Mouse (Mus musculus) midbrain, embryonic 10.5 days (tissue): ENCODE data around the gene Trpm2. TPM values are rescaled to one million over a fixed set of nuclear protein-coding genes. Genes with fewer than 3 reads are reported as not detected.
A peak's percentile ranks its signal among the peaks of the same experiment; 100 is the strongest.

Experiments used
- DNase-seq: peaks from one replicate; pipeline ENCODE4 v3.0.0-alpha.2; 2017; ENCODE audit warnings: low spot score
- H3K27ac ChIP-seq: fragments of 300-500 bp; sonication (generic); replicated peaks from 2 replicates; pipeline ENCODE4 v1.5.1; 2016; ENCODE audit warnings: mild to moderate bottlenecking
- H3K27me3 ChIP-seq: fragments of 300-500 bp; sonication (generic); 2 replicates; pipeline ENCODE4 v1.6.1; 2016; ENCODE audit warnings: low read depth, mild to moderate bottlenecking; ENCODE audit not compliant: poor library complexity, severe bottlenecking
- H3K36me3 ChIP-seq: fragments of 300-500 bp; sonication (generic); 2 replicates; pipeline ENCODE4 v1.6.1; 2016; ENCODE audit warnings: mild to moderate bottlenecking, moderate library complexity
- H3K4me1 ChIP-seq: fragments of 300-500 bp; sonication (generic); 2 replicates; pipeline ENCODE4 v1.6.1; 2016
- H3K4me3 ChIP-seq: fragments of 300-500 bp; sonication (generic); 2 replicates; pipeline ENCODE4 v1.5.1; 2016; ENCODE audit warnings: mild to moderate bottlenecking, moderate library complexity
- H3K9me3 ChIP-seq: fragments of 300-500 bp; sonication (generic); replicated peaks from 2 replicates; pipeline ENCODE4 v1.6.1; 2016; ENCODE audit warnings: mild to moderate bottlenecking
- WGBS: fragments of 180-500 bp; shearing (Covaris S2); methylation state at CpG from one replicate; pipeline ENCODE4 v1.1.7; 2016; 5-methylcytosine and 5-hydroxymethylcytosine counted together
- polyA plus RNA-seq: library from polyadenylated mRNA; unstranded; fragments of >200 nt; fragmentation: Nextera tagmentation; extraction: Ambion mirVana; gene quantifications from 2 replicates; pipeline ENCODE4 v1.2.1, GENCODE M21; 2016

The Trpm2 gene
- polyA plus RNA-seq, 1 experiment from 2014 or later: 0.84 TPM

GRCm38 (mm10) chr10:78007203-78007602 is 36.8 kb upstream of the Trpm2 start:
- Histone ChIP-seq H3K4me3 (peak overlapping the region; percentile 22; the same call in 1 of the 2 replicates), H3K4me1 (peaks cover 47% of the 10 kb centered on the region), H3K9me3 (no peaks in the 10 kb centered on the region), H3K27me3 (peaks cover 8% of the 10 kb centered on the region; the same call in 1 of the 2 replicates), H3K36me3 (peaks cover 39% of the 10 kb centered on the region), H3K27ac (peak overlapping the region; percentile 59; the same call in 1 of the 2 replicates)
- WGBS: 58% methylated on average over 7 of the region's 7 CpGs
- no peak for DNase-seq

- no peak overlapping the region for H3K4me3 ChIP-seq
- peaks cover 47% of the 10 kb centered on the region for H3K4me1 ChIP-seq
- no peaks in the 10 kb centered on the region for H3K9me3 ChIP-seq
- 88% methylated on average over 4 of the region's 4 CpGs for WGBS
- no peak for DNase-seq
- peaks cover 52% of the 10 kb centered on the region for H3K36me3 ChIP-seq
- H3K27ac ChIP-seq: peak overlapping the region; percentile 59
- H3K27me3 ChIP-seq: peaks cover 6% of the 10 kb centered on the region; the same call in 1 of the 2 replicates
Measured at GRCm38 (mm10) chr10:78005791-78006438, 35.6 kb upstream of the Trpm2 start.

- Histone ChIP-seq H3K9me3 (no peaks in the 10 kb centered on the region), H3K4me1 (peaks cover 40% of the 10 kb centered on the region), H3K4me3 (no peak overlapping the region), H3K36me3 (peaks cover 65% of the 10 kb centered on the region), H3K27me3 (no peaks in the 10 kb centered on the region), H3K27ac (peak overlapping the region; percentile 33; the same call in 1 of the 2 replicates)
- WGBS: 90% methylated on average over 3 of the region's 3 CpGs
- no peak for DNase-seq
Measured at GRCm38 (mm10) chr10:78004479-78005100, 34.2 kb upstream of the Trpm2 start.

GRCm38 (mm10) chr10:78002316-78002715 is 32.0 kb upstream of the Trpm2 start:
- peaks cover 86% of the 10 kb centered on the region for H3K36me3 ChIP-seq
- no peak overlapping the region for H3K4me3 ChIP-seq
- 95% methylated on average over 2 of the region's 2 CpGs for WGBS
- no peaks in the 10 kb centered on the region for H3K9me3 ChIP-seq
- DNase-seq: no peak
- H3K27me3 ChIP-seq: no peaks in the 10 kb centered on the region
- no peak overlapping the region for H3K27ac ChIP-seq
- H3K4me1 ChIP-seq: peaks cover 22% of the 10 kb centered on the region

- Histone ChIP-seq H3K27me3 (no peaks in the 10 kb centered on the region), H3K9me3 (no peaks in the 10 kb centered on the region), H3K36me3 (peaks cover 89% of the 10 kb centered on the region), H3K27ac (no peak overlapping the region), H3K4me1 (peaks cover 17% of the 10 kb centered on the region), H3K4me3 (no peak overlapping the region)
- 93% methylated on average over 11 of the region's 11 CpGs for WGBS
- no peak for DNase-seq
Measured at GRCm38 (mm10) chr10:78001796-78002195, 31.4 kb upstream of the Trpm2 start.

GRCm38 (mm10) chr10:78000200-78000599 is 29.8 kb upstream of the Trpm2 start:
- H3K9me3 ChIP-seq: no peaks in the 10 kb centered on the region
- no peaks in the 10 kb centered on the region for H3K27me3 ChIP-seq
- no peak overlapping the region for H3K4me3 ChIP-seq
- 95% methylated on average over 5 of the region's 5 CpGs for WGBS
- no peak overlapping the region for H3K27ac ChIP-seq
- H3K36me3 ChIP-seq: peaks cover 91% of the 10 kb centered on the region
- DNase-seq: no peak
- H3K4me1 ChIP-seq: 0 out of 2 replicates have a peak, but pooled peaks cover 1% of the 10 kb centered on the region

- Histone ChIP-seq H3K36me3 (peaks cover 98% of the 10 kb centered on the region), H3K27me3 (no peaks in the 10 kb centered on the region), H3K27ac (no peak overlapping the region), H3K4me1 (no peaks in the 10 kb centered on the region), H3K4me3 (no peak overlapping the region), H3K9me3 (no peaks in the 10 kb centered on the region)
- DNase-seq: no peak
- 92% methylated on average over 3 of the region's 3 CpGs for WGBS
Measured at GRCm38 (mm10) chr10:77995639-77996038, 25.3 kb upstream of the Trpm2 start.

- H3K27ac ChIP-seq: no peak overlapping the region
- 83% methylated on average over 5 of the region's 5 CpGs for WGBS
- no peak overlapping the region for H3K4me3 ChIP-seq
- peaks cover 76% of the 10 kb centered on the region for H3K36me3 ChIP-seq
- H3K27me3 ChIP-seq: no peaks in the 10 kb centered on the region
- no peaks in the 10 kb centered on the region for H3K9me3 ChIP-seq
- DNase-seq: no peak
- no peaks in the 10 kb centered on the region for H3K4me1 ChIP-seq
Measured at GRCm38 (mm10) chr10:77985775-77986174, 15.4 kb upstream of the Trpm2 start.

GRCm38 (mm10) chr10:77984660-77985059 is 14.3 kb upstream of the Trpm2 start:
- peak; percentile 73 for DNase-seq
- no peaks in the 10 kb centered on the region for H3K27me3 ChIP-seq
- 8% methylated on average over 4 of the region's 4 CpGs for WGBS
- no peak overlapping the region for H3K4me3 ChIP-seq
- H3K4me1 ChIP-seq: peaks cover 2% of the 10 kb centered on the region
- H3K9me3 ChIP-seq: no peaks in the 10 kb centered on the region
- peaks cover 70% of the 10 kb centered on the region for H3K36me3 ChIP-seq
- no peak overlapping the region for H3K27ac ChIP-seq

- Histone ChIP-seq H3K27me3 (no peaks in the 10 kb centered on the region), H3K27ac (peak within 1 kb of the TSS; percentile 90), H3K36me3 (peaks cover 26% of the 10 kb centered on the region), H3K4me3 (peak within 1 kb of the TSS; percentile 78), H3K4me1 (peaks cover 19% of the 10 kb centered on the region), H3K9me3 (no peaks in the 10 kb centered on the region)
- WGBS: 2% methylated on average over 57 of the region's 57 CpGs
- DNase-seq: peak; percentile 99
Measured at GRCm38 (mm10) chr10:77978351-77979350, 8.3 kb upstream of the Trpm2 start, which contains the start of gene 1810043G02Rik. 1810043G02Rik (plus strand) TSS chr10:77978524.

- peaks cover 19% of the 10 kb centered on the region for H3K4me1 ChIP-seq
- no peak for DNase-seq
- H3K36me3 ChIP-seq: peaks cover 13% of the 10 kb centered on the region
- H3K4me3 ChIP-seq: no peak overlapping the region
- H3K27ac ChIP-seq: no peak overlapping the region
- H3K27me3 ChIP-seq: no peaks in the 10 kb centered on the region
- 82% methylated on average over 8 of the region's 8 CpGs for WGBS
- H3K9me3 ChIP-seq: no peaks in the 10 kb centered on the region
Measured at GRCm38 (mm10) chr10:77976458-77977150, 6.2 kb upstream of the Trpm2 start.

GRCm38 (mm10) chr10:77975653-77976052 is 5.3 kb upstream of the Trpm2 start:
- Histone ChIP-seq H3K27me3 (peaks cover 4% of the 10 kb centered on the region), H3K36me3 (peaks cover 4% of the 10 kb centered on the region), H3K27ac (no peak overlapping the region), H3K4me3 (no peak overlapping the region), H3K4me1 (peaks cover 19% of the 10 kb centered on the region), H3K9me3 (no peaks in the 10 kb centered on the region)
- 53% methylated on average over 4 of the region's 4 CpGs for WGBS
- no peak for DNase-seq
